Mouse (Mus musculus) MEL (cell line): ENCODE data around the gene Gtf2h3. TPM values are rescaled to one million over a fixed set of nuclear protein-coding genes. Genes with fewer than 3 reads are reported as not detected.

Experiments used
- DNase-seq: peaks from one replicate; pipeline ENCODE4 v3.0.0; 2011; ENCODE audit warnings: low read depth, low spot score
- H3K27ac ChIP-seq: 2 replicates; pipeline ENCODE4 v1.5.1; 2012; ENCODE audit warnings: low read depth, mild to moderate bottlenecking, control low read depth, low read length, moderate library complexity; ENCODE audit not compliant: control insufficient read depth
- H3K27me3 ChIP-seq, 2 experiments: fragments of 150-350 bp in 1 of 2; sonication (generic) in 1 of 2; 2 replicates each; pipeline ENCODE4 v1.6.1; 2012; ENCODE audit warnings: low read length in 2 of 2, mild to moderate bottlenecking in 2 of 2, improper control_type of control experiment in 1 of 2, moderate library complexity in 1 of 2; ENCODE audit not compliant: insufficient read depth in 2 of 2, control insufficient read depth in 1 of 2
- H3K36me3 ChIP-seq, 2 experiments: 2 replicates each; pipeline ENCODE4 v1.6.1; 2012 to 2014; ENCODE audit warnings: low read length in 2 of 2, improper control_type of control experiment in 1 of 2, inconsistent platforms in 1 of 2, mild to moderate bottlenecking in 1 of 2; ENCODE audit not compliant: insufficient read depth in 2 of 2, control insufficient read depth in 1 of 2
- H3K4me1 ChIP-seq, 2 experiments: fragments of 150-350 bp in 1 of 2; sonication (generic) in 1 of 2; 2 replicates each; pipeline ENCODE4 v1.6.1; 2012; ENCODE audit warnings: low read length in 2 of 2, improper control_type of control experiment in 1 of 2, mild to moderate bottlenecking in 1 of 2; ENCODE audit not compliant: insufficient read depth in 2 of 2, control insufficient read depth in 1 of 2
- H3K4me3 ChIP-seq, 2 experiments: fragments of 150-350 bp in 1 of 2; sonication (generic) in 1 of 2; 2 replicates each; pipeline ENCODE4 v1.5.1; 2012; ENCODE audit warnings: low read depth in 2 of 2, low read length in 2 of 2, mild to moderate bottlenecking in 2 of 2, moderate library complexity in 2 of 2, control low read depth in 1 of 2, improper control_type of control experiment in 1 of 2; ENCODE audit not compliant: control insufficient read depth in 1 of 2, insufficient read depth in 1 of 2
- H3K79me2 ChIP-seq: 2 replicates; pipeline ENCODE4 v1.6.1; 2012; ENCODE audit warnings: mild to moderate bottlenecking, low read length, moderate library complexity; ENCODE audit not compliant: control insufficient read depth, poor library complexity, insufficient read depth
- H3K9ac ChIP-seq: 2 replicates; pipeline ENCODE4 v1.6.1; 2012; ENCODE audit warnings: low read depth, mild to moderate bottlenecking, control low read depth, low read length, moderate library complexity; ENCODE audit not compliant: control insufficient read depth, poor library complexity, severe bottlenecking
- H3K9me3 ChIP-seq: fragments of 150-350 bp; sonication (generic); replicated peaks from 2 replicates; pipeline ENCODE4 v1.6.1; 2012; ENCODE audit warnings: mild to moderate bottlenecking, low read length, improper control_type of control experiment, moderate library complexity; ENCODE audit not compliant: insufficient read depth
- BHLHE40 ChIP-seq: IDR thresholded peaks from 2 replicates; pipeline ENCODE4 v1.6.1; 2012; ENCODE audit warnings: low read depth, mild to moderate bottlenecking, inconsistent platforms, low read length, improper control_type of control experiment, borderline replicate concordance
- CHD1 ChIP-seq: IDR thresholded peaks from 2 replicates; pipeline ENCODE4 v1.6.1; 2012; ENCODE audit warnings: low read depth, mild to moderate bottlenecking, inconsistent platforms, low read length, improper control_type of control experiment
- CTCF ChIP-seq, 3 experiments: IDR thresholded peaks in 2 of 3; conservative IDR thresholded peaks in 1 of 3; 2 replicates each; pipeline ENCODE4 v1.5.1; 2011 to 2012; ENCODE audit warnings: low read length in 3 of 3, low read depth in 2 of 3, mild to moderate bottlenecking in 2 of 3, improper control_type of control experiment in 1 of 3, inconsistent platforms in 1 of 3, mixed read lengths in 1 of 3, moderate library complexity in 1 of 3; ENCODE audit not compliant: control insufficient read depth in 1 of 3, insufficient read depth in 1 of 3, poor library complexity in 1 of 3, severe bottlenecking in 1 of 3
- E2F4 ChIP-seq: IDR thresholded peaks from 2 replicates; pipeline ENCODE4 v1.6.1; 2011; ENCODE audit warnings: low read depth, low read length, improper control_type of control experiment, borderline replicate concordance
- EP300 ChIP-seq, 2 experiments: IDR thresholded peaks; 2 replicates each; pipeline ENCODE4 v1.6.1; 2011; ENCODE audit warnings: improper control_type of control experiment in 2 of 2, low read length in 2 of 2, low read depth in 1 of 2, mild to moderate bottlenecking in 1 of 2
- ETS1 ChIP-seq: IDR thresholded peaks from 2 replicates; pipeline ENCODE4 v1.6.1; 2012; ENCODE audit warnings: low read depth, mild to moderate bottlenecking, inconsistent platforms, low read length, improper control_type of control experiment, moderate library complexity
- GABPA ChIP-seq: IDR thresholded peaks from 2 replicates; pipeline ENCODE4 v1.6.1; 2012; ENCODE audit warnings: low read depth, mild to moderate bottlenecking, inconsistent platforms, low read length, improper control_type of control experiment, moderate library complexity
- GATA1 ChIP-seq: IDR thresholded peaks from 2 replicates; pipeline ENCODE4 v1.6.1; 2011; ENCODE audit warnings: low read depth, low read length, improper control_type of control experiment
- HCFC1 ChIP-seq: IDR thresholded peaks from 2 replicates; pipeline ENCODE4 v1.6.1; 2012; ENCODE audit warnings: low read depth, mild to moderate bottlenecking, inconsistent platforms, low read length, improper control_type of control experiment, moderate library complexity
- JUND ChIP-seq: IDR thresholded peaks from 2 replicates; pipeline ENCODE4 v1.6.1; 2011; ENCODE audit warnings: low read depth, mild to moderate bottlenecking, improper control_type of control experiment, low read length
- KAT2A ChIP-seq: conservative IDR thresholded peaks from 2 replicates; pipeline ENCODE4 v1.6.1; 2012; ENCODE audit warnings: low read depth, low read length, improper control_type of control experiment, inconsistent platforms
- MAFK ChIP-seq: IDR thresholded peaks from 2 replicates; pipeline ENCODE4 v1.6.1; 2011; ENCODE audit warnings: low read depth, mild to moderate bottlenecking, low read length, improper control_type of control experiment, borderline replicate concordance
- MAX ChIP-seq: IDR thresholded peaks from 2 replicates; pipeline ENCODE4 v1.6.1; 2011; ENCODE audit warnings: low read length, improper control_type of control experiment
- MAZ ChIP-seq: IDR thresholded peaks from 2 replicates; pipeline ENCODE4 v1.6.1; 2012; ENCODE audit warnings: low read depth, mild to moderate bottlenecking, inconsistent platforms, low read length, improper control_type of control experiment
- MEF2A ChIP-seq: IDR thresholded peaks from 2 replicates; pipeline ENCODE4 v1.6.1; 2014; ENCODE audit warnings: low read depth, mild to moderate bottlenecking, inconsistent platforms, low read length, improper control_type of control experiment; ENCODE audit not compliant: poor library complexity, insufficient replicate concordance, severe bottlenecking; ENCODE audit errors: extremely low read depth
- MXI1 ChIP-seq: IDR thresholded peaks from 2 replicates; pipeline ENCODE4 v1.6.1; 2011; ENCODE audit warnings: mild to moderate bottlenecking, low read depth, low read length, improper control_type of control experiment
- MYB ChIP-seq: IDR thresholded peaks from 2 replicates; pipeline ENCODE4 v1.6.1; 2011; ENCODE audit warnings: mild to moderate bottlenecking, low read depth, low read length, improper control_type of control experiment
- MYC ChIP-seq: IDR thresholded peaks from 2 replicates; pipeline ENCODE4 v1.6.1; 2011; ENCODE audit warnings: low read depth, mild to moderate bottlenecking, low read length, improper control_type of control experiment, moderate library complexity
- NELFE ChIP-seq: IDR thresholded peaks from 2 replicates; pipeline ENCODE4 v1.6.1; 2011; ENCODE audit warnings: low read depth, low read length, improper control_type of control experiment
- NRF1 ChIP-seq: IDR thresholded peaks from 2 replicates; pipeline ENCODE4 v1.6.1; 2014; ENCODE audit warnings: low read depth, mild to moderate bottlenecking, inconsistent platforms, low read length, improper control_type of control experiment, moderate library complexity; ENCODE audit not compliant: poor library complexity, insufficient read depth, severe bottlenecking
- POLR2AphosphoS2 ChIP-seq: IDR thresholded peaks from 2 replicates; pipeline ENCODE4 v1.6.1; 2011; ENCODE audit warnings: low read length, improper control_type of control experiment
- POLR2AphosphoS5 ChIP-seq: IDR thresholded peaks from 2 replicates; pipeline ENCODE4 v1.6.1; 2012; ENCODE audit warnings: low read depth, borderline replicate concordance, mild to moderate bottlenecking, inconsistent platforms, low read length, moderate library complexity, mixed read lengths
- RCOR1 ChIP-seq: IDR thresholded peaks from 2 replicates; pipeline ENCODE4 v1.6.1; 2012; ENCODE audit warnings: low read depth, mild to moderate bottlenecking, inconsistent platforms, low read length, improper control_type of control experiment
- SIN3A ChIP-seq: IDR thresholded peaks from 2 replicates; pipeline ENCODE4 v1.6.1; 2012; ENCODE audit warnings: low read length, improper control_type of control experiment, inconsistent platforms
- TCF12 ChIP-seq: IDR thresholded peaks from 2 replicates; pipeline ENCODE4 v1.6.1; 2014; ENCODE audit warnings: low read depth, mild to moderate bottlenecking, inconsistent platforms, low read length, improper control_type of control experiment, moderate library complexity
- UBTF ChIP-seq: IDR thresholded peaks from 2 replicates; pipeline ENCODE4 v1.6.1; 2012; ENCODE audit warnings: low read depth, mild to moderate bottlenecking, inconsistent platforms, low read length, improper control_type of control experiment, moderate library complexity, borderline replicate concordance; ENCODE audit not compliant: insufficient read depth
- USF1 ChIP-seq: IDR thresholded peaks from 2 replicates; pipeline ENCODE4 v1.6.1; 2014; ENCODE audit warnings: low read depth, mild to moderate bottlenecking, inconsistent platforms, low read length, improper control_type of control experiment, moderate library complexity
- USF2 ChIP-seq, 2 experiments: IDR thresholded peaks; 2 replicates each; pipeline ENCODE4 v1.6.1; 2011 to 2012; ENCODE audit warnings: improper control_type of control experiment in 2 of 2, low read length in 2 of 2, borderline replicate concordance in 1 of 2, inconsistent platforms in 1 of 2, low read depth in 1 of 2, mild to moderate bottlenecking in 1 of 2; ENCODE audit not compliant: insufficient read depth in 1 of 2
- ZC3H11A ChIP-seq: IDR thresholded peaks from 2 replicates; pipeline ENCODE4 v1.6.1; 2012; ENCODE audit warnings: low read depth, mild to moderate bottlenecking, inconsistent platforms, low read length, improper control_type of control experiment
- ZKSCAN1 ChIP-seq: IDR thresholded peaks from 2 replicates; pipeline ENCODE4 v1.6.1; 2012; ENCODE audit warnings: low read depth, mild to moderate bottlenecking, inconsistent platforms, low read length, improper control_type of control experiment, moderate library complexity
- ZMIZ1 ChIP-seq: IDR thresholded peaks from 2 replicates; pipeline ENCODE4 v1.6.1; 2012; ENCODE audit warnings: low read depth, mild to moderate bottlenecking, inconsistent platforms, low read length, improper control_type of control experiment, moderate library complexity
- ZNF384 ChIP-seq: IDR thresholded peaks from 2 replicates; pipeline ENCODE4 v1.6.1; 2012; ENCODE audit warnings: low read depth, mild to moderate bottlenecking, inconsistent platforms, low read length, improper control_type of control experiment
- polyA plus RNA-seq, 2 experiments: library from polyadenylated mRNA; stranded (reverse) in 1 of 2; unstranded in 1 of 2; fragments of >175 nt in 1 of 2; fragments of >200 nt in 1 of 2; gene quantifications; 2 replicates each; pipeline versions ENCODE4 v1.2.1 to v1.2.4; 2012; ENCODE audit warnings: low replicate concordance in 2 of 2, low read depth in 1 of 2; ENCODE audit not compliant: insufficient read length in 2 of 2, insufficient read depth in 1 of 2, missing spikeins in 1 of 2
- total RNA-seq: library from RNA; depleted of rRNA; stranded (reverse); fragments of 300-350 nt; gene quantifications from 2 replicates; pipeline ENCODE4 v1.2.3, GENCODE M21; 2012

Gene Gtf2h3
- total and polyA plus RNA-seq, 3 experiments = 86.1 to 116 TPM; not detected in 1

DNA sequence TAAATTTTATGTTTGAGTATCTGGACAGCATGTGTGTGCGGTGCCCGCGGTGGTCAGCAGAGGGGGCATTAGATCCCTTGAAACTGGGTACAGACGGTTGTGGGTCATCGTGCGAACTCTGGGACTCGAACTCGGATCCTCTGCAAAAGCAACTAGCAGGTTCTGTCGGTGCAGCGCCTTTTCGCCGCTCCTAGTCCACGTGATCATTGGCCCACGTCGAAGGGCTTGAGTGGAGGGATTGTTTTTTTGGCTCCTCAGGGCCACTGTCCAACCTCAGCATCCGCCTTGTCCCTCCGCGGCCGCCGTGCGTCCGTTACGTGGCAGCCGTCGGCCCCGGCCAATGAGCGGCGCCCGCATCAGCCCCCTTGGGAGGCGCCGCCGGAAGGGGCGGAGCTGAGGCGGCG, 38.6 kb upstream of the Gtf2h3 start, which contains the start of gene Tmed2 (continued):
- 0 out of 2 replicates have a peak, but pooled peaks have one; percentile 52 for TF ChIP-seq TCF12
- no peak for TF ChIP-seq POLR2AphosphoS5

DNA sequence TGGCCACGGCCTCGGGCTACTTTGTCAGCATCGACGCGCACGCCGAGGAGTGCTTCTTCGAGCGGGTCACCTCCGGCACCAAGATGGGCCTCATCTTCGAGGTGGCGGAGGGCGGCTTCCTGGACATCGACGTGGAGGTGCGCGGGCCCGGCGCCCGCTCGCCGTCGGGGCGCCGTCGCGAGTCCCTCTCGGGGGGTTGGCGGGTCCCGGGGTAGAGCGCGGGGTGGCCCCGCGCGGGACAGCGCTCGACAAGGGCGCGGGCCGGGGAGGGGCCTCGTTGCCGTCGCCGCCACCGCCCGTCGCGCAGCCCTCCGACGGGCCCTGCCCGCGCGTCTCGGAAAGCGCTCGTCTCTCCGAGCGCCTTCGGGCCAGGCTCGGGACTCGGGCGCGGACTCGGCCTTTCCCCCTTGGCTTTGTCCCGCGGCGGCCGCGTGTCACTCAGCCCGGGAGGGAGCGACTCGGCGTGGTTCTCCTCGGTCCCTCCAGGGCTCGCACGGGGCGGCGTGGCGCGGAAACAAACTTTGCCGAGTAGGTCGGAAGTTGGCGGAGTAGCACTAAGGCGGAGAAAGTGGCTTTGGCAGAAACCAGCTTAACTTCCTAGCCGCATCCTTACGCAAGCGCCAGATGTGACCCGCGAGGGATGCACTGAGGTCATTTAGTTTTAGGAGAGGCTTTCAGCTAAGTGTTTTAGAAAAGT, 37.9 kb upstream of the Gtf2h3 start:
- peak overlapping the region; percentile 71 to 87 for H3K4me3 ChIP-seq
- peaks cover 37% of the 10 kb centered on the region for H3K79me2 ChIP-seq
- H3K36me3 ChIP-seq = peaks cover 15 to 17% of the 10 kb centered on the region in 2 experiments
- peak overlapping the region; percentile 91 for H3K9ac ChIP-seq
- H3K9me3 ChIP-seq = no peaks in the 10 kb centered on the region
- H3K27me3 ChIP-seq = no peaks in the 10 kb centered on the region
- H3K27ac ChIP-seq = peak overlapping the region; percentile 50
- DNase-seq = peak; percentile 60
- peaks cover 3 to 8% of the 10 kb centered on the region in 2 experiments for H3K4me1 ChIP-seq
- no peak for TF ChIP-seq JUND
- TF ChIP-seq ETS1 = no peak
- TF ChIP-seq POLR2AphosphoS5 = no peak
- no peak for TF ChIP-seq USF2 (IDR thresholded peaks at IDR 0.05; ENCODE audit: borderline replicate concordance in 1 of 2, insufficient read depth in 1 of 2, low read depth in 1 of 2, low read length in 2 of 2)
- no peak for TF ChIP-seq GABPA
- no peak for TF ChIP-seq MEF2A
- no peak for TF ChIP-seq RCOR1
- TF ChIP-seq KAT2A = no peak
- TF ChIP-seq CTCF (IDR thresholded peaks at IDR 0.05 in 2 of 3, conservative IDR thresholded peaks at IDR 0.05 in 1 of 3; ENCODE audit: control insufficient read depth in 1 of 3, insufficient read depth in 1 of 3, low read depth in 2 of 3, low read length in 3 of 3, poor library complexity in 1 of 3, severe bottlenecking in 1 of 3) = no peak
- TF ChIP-seq ZMIZ1 = peak; percentile 48; the same call in 1 of the 2 replicates
- TF ChIP-seq CHD1 = 0 out of 2 replicates have a peak, but pooled peaks have one; percentile 36
- peak; percentile 68; the same call in 1 of the 2 replicates for TF ChIP-seq UBTF
- no peak for TF ChIP-seq MAX
- TF ChIP-seq MAFK = no peak
- no peak for TF ChIP-seq ZKSCAN1
- peak; percentile 64; the same call in 1 of the 2 replicates for TF ChIP-seq MXI1
- TF ChIP-seq POLR2AphosphoS2 = no peak
- TF ChIP-seq E2F4 = no peak
- no peak for TF ChIP-seq EP300 (IDR thresholded peaks at IDR 0.05; ENCODE audit: low read depth in 1 of 2, low read length in 2 of 2)
- TF ChIP-seq ZC3H11A = no peak
- peak; percentile 47; the same call in 1 of the 2 replicates for TF ChIP-seq SIN3A
- TF ChIP-seq MYB = no peak
- no peak for TF ChIP-seq TCF12
- TF ChIP-seq BHLHE40 = no peak
- no peak for TF ChIP-seq HCFC1
- TF ChIP-seq GATA1 = no peak
- no peak for TF ChIP-seq MAZ
- no peak for TF ChIP-seq ZNF384
- TF ChIP-seq NELFE = peak; percentile 54
- no peak for TF ChIP-seq USF1
- TF ChIP-seq NRF1 = 0 out of 2 replicates have a peak, but pooled peaks have one; percentile 11
- TF ChIP-seq MYC = no peak
